Mouse (Mus musculus): ENCODE data around the gene Fnip1. TPM values are rescaled to one million over a fixed set of nuclear protein-coding genes. Genes with fewer than 3 reads are reported as not detected.
"Not testable (repeated sequence)": the region's sequence is repeated elsewhere in the genome, so short reads cannot be mapped to it uniquely, and the experiment has no call there.

The Fnip1 gene
- total RNA-seq (2021), result 10 to 100 TPM; 25.5 to 31.3 TPM
- long read RNA-seq, experiment 1, full-length matches to known transcripts, result 1 of 4 reads
- long read RNA-seq, experiment 1, partial matches to known transcripts, result 1 of 4 reads
- long read RNA-seq, experiment 1, other reads (novel, unspliced or antisense), result 2 of 4 reads
- long read RNA-seq, experiment 2, result 0 reads

GRCm38 (mm10) chr11:54437823-54438337 lies at the start of gene Fnip1:
TSS of gene Fnip1 (plus strand) at chr11:54438199.
- DNase-seq, result peak; percentile 97

GRCm38 (mm10) chr11:54390386-54390785 lies 47.6 kb upstream of the Fnip1 start:
- no peak for DNase-seq

DNA sequence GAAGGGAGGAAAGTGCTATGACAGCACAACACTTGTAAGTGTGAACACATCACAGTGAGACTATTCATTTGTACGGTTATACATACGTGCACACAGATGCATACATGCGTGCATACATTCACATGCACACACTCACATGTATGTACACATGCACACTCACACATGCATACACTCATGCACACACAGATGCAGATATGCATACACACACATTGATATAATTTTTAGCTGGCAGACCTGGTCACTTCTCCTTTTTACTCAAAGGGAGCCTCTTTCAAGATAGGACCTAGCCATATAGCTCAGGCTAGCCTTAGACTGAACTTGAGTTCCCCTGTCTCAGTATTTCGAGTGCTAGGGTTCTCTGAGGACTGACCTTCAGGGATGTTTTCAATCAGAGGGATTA lies 46.7 kb upstream of the Fnip1 start:
- no peak for DNase-seq

GRCm38 (mm10) chr11:54396686-54397085 lies 41.3 kb upstream of the Fnip1 start:
- no peak for DNase-seq

DNA sequence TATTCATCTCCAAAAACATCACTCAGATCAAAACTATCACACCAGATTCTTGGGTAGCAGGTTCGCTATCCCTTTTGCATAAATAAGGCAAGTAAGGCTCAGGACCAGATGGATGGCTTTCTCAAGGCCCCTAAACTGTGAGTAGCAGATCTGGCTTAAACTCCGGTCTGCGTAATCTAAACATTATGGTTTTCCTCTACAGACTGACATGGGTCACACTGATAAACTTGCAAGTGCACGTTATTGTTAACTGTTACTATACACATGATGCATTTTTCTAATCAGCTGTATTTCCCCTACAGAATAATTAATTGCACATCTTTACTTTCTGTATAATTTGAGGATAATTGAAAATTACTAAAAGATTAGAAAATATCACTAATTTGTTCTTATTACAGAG lies 39.9 kb upstream of the Fnip1 start:
- no peak for DNase-seq

DNA sequence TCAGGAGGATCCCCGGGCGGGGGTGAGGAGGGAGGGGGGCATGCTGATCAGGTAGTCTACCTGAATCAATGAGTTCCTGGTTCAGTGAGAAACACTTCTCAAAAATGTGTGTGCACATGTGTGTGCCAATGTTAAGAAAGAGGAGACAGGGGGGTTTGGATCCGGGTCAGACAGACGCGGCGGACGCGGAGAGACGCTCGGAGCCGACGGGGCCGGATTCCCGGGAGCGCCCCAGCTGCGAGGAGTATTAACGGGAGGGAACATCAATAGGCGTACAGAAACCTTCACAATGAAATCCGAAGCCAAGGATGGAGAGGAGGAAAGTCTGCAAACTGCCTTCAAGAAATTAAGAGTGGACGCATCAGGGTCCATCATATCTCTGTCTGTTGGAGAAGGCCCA lies 37.2 kb upstream of the Fnip1 start:
- not testable (repeated sequence) for DNase-seq

- no peak for DNase-seq
These were observed 33.1 kb upstream of the Fnip1 start for GRCm38 (mm10) chr11:54404885-54405284.

- no peak for DNase-seq
These were observed 31.0 kb upstream of the Fnip1 start for GRCm38 (mm10) chr11:54406930-54407546.

GRCm38 (mm10) chr11:54410612-54411011 lies 27.4 kb upstream of the Fnip1 start:
- DNase-seq, result no peak

- DNase-seq, result peak in 1 of 2 experiments; percentile 3
These were observed 25.0 kb upstream of the Fnip1 start for GRCm38 (mm10) chr11:54413017-54413416.

DNA sequence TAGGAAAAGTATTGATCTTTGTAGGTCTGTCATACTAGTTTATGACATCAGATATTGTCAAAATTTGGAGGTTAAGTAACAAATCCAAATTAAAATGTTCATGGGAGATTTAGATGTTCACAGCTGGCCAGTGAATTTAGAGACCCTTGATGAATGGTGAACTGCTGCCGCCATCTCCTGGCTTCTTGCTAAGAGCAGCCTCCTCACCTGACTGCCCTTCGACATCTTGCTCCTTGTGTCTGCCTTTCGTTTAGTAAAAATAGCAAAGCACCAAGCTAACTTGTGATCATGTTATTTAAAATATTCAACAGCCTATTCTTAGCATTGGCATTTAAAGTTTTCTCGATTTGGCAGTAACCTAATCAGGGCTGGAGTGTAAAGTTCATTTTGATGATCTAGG lies 15.0 kb upstream of the Fnip1 start:
- DNase-seq, result no peak

- no peak for DNase-seq
These were observed 11.7 kb upstream of the Fnip1 start for GRCm38 (mm10) chr11:54426267-54426666.

DNA sequence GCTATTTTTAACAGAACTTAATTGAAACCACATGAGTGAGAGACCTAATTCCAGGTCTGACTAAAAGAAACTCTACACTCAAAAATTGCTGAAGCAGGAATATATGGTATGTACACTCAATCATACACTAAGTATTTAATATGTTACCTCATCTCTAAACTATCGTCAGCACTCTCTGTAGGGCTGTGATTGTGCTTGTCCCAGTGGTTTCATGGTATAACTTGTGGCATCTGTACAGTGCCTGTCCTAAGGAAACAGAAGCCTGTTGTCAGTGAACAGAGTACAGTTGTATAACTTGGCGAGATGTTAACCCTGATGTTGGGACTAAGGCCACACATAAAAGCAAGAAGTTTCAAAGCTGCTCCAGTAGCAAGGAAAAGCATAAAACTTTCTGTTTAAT lies 10.9 kb upstream of the Fnip1 start:
- DNase-seq, result no peak

GRCm38 (mm10) chr11:54427695-54428352 lies 10.2 kb upstream of the Fnip1 start:
- DNase-seq, result no peak

DNA sequence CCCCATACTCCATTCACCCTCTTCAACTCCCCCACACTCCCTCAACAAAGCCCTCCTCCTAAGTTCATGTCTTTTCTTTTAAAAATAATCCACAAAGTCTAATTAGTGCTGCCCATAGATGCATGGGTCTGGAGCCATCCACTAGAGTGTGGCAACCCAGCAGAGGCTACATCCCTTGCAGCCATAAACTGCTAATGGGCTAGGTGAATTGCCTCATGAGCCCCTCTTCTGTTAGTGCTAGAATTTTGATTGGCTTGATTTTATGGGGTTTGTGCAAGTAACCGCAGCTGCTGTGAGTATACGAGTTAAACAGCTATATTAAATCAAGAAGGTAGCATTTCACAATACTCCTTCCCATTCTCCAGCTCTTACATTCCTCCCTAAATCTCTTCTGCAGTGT lies 8.8 kb upstream of the Fnip1 start:
- DNase-seq, result no peak

DNA sequence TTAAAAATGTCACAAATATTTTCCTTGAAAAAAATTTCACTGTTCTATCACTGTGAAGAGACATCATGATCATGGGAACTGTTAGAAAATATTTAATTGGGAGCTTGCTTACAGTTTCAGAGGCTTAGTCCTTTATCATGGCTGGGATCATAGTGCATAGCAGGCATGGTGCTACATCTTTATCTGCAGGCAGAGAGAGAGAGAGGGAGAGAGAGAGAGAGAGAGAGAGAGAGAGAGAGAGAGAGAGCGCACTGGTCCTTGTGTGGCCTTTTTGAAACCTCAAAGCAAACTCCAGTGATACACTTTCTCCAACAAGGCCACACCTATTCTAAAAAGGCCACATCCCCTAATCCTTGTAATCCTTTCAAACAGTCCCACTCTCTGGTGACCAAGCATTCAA lies 2.2 kb upstream of the Fnip1 start:
- DNase-seq, result no peak

DNA sequence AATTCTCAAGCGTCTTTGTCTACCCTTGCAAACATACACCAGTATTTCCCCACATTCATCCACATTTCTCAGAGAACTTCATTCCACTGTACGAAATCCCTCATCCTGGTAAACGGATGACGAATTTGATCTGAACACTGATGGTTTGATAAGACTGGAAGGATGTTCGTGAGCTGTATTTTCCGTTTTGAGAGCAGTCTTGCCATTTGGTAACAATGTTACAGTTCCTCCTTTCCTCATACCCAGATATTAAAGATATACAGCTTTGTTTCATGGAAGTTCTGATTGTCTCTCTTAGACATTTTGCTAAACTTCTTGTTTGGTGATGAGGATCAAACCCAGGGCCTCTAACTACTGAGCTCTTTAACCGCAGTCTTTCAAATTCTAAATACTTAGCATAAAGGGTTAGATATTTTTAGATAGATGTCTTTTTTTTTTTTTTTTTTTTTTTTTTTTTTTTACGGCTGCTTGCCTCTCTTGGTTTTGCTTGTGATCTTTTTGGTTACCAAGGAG lies 633 bp upstream of the Fnip1 start:
- no peak for DNase-seq

DNA sequence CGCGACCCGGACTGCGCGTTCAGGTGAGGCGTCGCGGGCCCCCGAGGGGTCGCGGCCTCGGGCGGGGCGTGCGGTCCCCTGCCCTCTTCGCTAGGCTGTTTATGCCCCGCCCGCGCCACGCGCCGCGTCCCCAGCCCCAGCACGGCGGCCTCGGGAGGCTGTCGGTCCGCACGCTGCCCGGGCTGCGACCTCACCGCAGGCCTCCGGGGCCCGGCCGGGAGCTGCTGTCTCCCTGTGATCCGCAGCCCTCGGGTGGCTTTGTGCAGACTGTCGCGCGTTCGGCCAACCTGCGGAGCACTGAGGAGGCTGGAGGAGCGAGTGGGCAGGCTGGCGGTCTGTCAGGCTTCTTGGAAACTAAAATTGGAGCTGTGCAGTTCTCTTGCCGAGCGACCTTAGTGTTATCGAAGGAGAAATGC lies 375 bp downstream of the Fnip1 start:
- DNase-seq, result peak; percentile 68 to 76

DNA sequence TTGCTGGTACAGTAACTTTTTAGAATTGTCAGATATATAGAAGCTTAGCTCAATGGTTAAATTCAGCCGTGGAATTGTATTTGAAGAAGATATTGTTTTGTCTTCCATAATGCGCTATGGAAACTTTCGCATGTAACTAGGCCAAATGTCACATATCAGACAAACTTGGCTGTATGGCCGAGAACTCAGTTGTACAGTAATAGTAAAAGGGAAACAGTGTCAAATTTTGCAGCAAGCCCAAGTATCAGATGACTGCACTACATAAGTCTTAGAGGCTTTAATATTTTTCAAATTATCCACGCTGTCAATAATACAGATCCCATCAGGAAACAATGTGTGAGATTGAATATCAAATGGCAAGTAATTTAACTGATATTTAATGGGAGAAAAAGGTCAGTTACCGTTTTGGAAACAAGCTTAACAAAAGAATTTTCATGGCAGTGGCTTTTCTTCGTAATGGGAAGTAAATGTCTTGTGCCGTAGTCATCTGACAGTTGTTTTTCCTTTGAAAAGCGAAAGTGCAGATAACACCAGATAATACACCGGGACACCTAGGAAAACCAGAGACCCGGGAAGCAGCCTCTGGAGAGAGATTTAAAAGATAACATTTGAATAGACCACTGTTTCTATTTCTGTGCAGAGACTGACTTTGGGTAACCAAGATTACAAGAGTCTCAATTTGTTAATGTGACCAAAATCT lies 1.1 kb downstream of the Fnip1 start:
- DNase-seq, result no peak

GRCm38 (mm10) chr11:54439691-54440029 lies 1.7 kb downstream of the Fnip1 start:
- no peak for DNase-seq

GRCm38 (mm10) chr11:54450757-54451156 lies 12.8 kb downstream of the Fnip1 start:
- not testable (repeated sequence) for DNase-seq

- DNase-seq, result no peak
These were observed 16.5 kb downstream of the Fnip1 start for GRCm38 (mm10) chr11:54454516-54454915.

GRCm38 (mm10) chr11:54456875-54457274 lies 18.9 kb downstream of the Fnip1 start:
- no peak for DNase-seq
